Mouse (Mus musculus): Measurements from ENCODE around the gene Bbs10. TPM values are rescaled to one million over a fixed set of nuclear protein-coding genes. Genes with fewer than 3 reads are reported as not detected.
A peak's percentile ranks its signal among the peaks of the same experiment; 100 is the strongest.

Gene Bbs10
- polyA plus RNA-seq (2012; rRNA removed), result 4.3 and 5.4 TPM in 2 replicates

DNA sequence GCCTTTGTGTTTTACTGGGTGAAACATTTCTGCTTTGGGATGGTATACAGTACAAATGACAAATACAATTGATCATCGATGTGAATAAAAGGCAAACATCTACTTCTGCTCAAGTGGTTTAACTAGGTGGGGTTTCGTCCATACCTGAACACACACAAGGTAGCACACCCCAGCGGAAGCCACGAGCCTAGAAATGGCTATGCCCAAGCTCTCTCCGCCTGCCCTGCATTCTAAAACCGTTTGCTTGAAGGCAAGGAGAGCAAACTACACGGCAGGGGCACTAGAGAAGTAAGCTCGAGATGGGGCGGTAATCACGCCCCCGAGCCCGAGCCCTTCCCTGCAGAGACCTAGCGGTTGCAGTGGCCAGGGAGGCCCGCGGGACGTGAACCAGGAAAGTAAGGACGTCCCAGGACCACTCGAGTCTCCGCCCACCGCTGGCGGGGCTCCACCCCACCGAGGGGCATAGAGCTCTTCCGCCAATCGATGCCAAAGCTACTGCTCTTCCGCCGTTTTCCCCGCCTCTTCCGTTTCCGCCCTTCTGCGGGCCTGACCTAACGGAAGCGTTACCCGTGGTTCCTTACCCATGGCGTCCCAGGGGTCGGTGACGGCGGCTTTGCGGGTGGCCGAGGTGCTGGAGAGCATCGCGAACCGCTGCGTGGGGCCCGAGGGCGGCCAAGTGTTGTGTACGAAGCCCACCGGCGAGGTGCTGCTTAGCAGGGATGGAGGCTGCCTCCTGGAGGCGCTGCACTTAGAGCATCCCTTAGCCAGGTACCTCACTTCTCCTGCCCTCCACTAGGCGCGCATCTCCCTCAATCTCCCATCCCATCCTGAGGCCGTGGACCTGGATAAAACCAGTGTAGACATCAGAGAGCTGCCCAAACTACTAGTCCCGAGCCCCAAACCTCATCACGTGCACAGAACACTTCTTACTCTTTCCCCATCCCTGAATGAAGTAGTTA is at the start of gene Bbs10:
Bbs10 (plus strand) TSS at position 540 of the 959 bp plus-strand sequence.
- peak; percentile 98 for DNase-seq (ENCODE audit: low read depth)
- TF ChIP-seq POLR2A (IDR thresholded peaks at IDR 0.05; ENCODE audit: borderline replicate concordance, extremely low read depth, insufficient read depth, insufficient read length, poor library complexity, severe bottlenecking) (peak; percentile 62; the same call in 1 of the 2 replicates), CTCF (IDR thresholded peaks at IDR 0.05; ENCODE audit: borderline replicate concordance, extremely low read depth, insufficient read depth, insufficient read length) (peak; percentile 81)

DNA sequence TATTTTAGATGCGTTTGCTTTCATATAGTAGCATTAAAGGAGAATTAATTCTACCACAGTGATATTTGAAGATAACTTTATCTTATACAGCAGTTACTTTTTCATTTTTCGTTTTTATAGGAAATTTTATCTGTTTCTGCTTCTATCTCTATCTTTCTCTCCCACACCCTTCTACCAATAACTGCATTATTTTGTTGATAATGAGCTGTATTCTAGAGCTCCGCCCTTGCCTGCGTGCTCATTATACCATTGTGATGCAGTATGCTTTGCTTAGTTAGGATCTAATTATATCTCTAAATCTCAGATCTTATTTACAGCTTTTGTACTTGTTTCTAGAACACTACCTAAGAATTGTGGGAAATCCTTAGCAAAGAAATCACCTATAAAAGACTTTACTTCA is 48.3 kb upstream of the Bbs10 start:
- no peak for TF ChIP-seq CTCF (IDR thresholded peaks at IDR 0.05; ENCODE audit: borderline replicate concordance, extremely low read depth, insufficient read depth, insufficient read length)
- TF ChIP-seq POLR2A (IDR thresholded peaks at IDR 0.05; ENCODE audit: borderline replicate concordance, extremely low read depth, insufficient read depth, insufficient read length, poor library complexity, severe bottlenecking), result no peak
- DNase-seq (ENCODE audit: low read depth), result no peak

DNA sequence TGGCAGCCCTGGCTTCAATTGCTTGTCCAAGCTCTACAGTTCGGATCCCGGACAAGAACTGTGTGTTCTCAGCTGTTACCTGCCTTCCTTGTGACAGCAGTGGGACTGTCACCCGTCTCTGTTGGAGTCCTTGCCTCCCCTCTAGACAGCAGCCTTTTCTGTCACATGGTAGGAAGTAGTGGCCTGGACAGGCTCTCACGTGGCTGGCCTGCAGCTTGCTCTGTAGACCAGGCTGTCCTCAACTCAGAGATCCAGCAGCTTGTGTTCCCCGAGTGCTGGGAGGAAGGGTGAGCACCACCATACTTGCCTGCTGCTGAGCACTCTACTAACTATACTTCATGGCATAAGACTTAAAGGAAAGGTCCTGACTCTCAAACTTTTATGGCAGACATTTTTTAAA is 46.8 kb upstream of the Bbs10 start:
- TF ChIP-seq CTCF (IDR thresholded peaks at IDR 0.05; ENCODE audit: borderline replicate concordance, extremely low read depth, insufficient read depth, insufficient read length) (no peak), POLR2A (IDR thresholded peaks at IDR 0.05; ENCODE audit: borderline replicate concordance, extremely low read depth, insufficient read depth, insufficient read length, poor library complexity, severe bottlenecking) (no peak)
- DNase-seq (ENCODE audit: low read depth), result no peak

DNA sequence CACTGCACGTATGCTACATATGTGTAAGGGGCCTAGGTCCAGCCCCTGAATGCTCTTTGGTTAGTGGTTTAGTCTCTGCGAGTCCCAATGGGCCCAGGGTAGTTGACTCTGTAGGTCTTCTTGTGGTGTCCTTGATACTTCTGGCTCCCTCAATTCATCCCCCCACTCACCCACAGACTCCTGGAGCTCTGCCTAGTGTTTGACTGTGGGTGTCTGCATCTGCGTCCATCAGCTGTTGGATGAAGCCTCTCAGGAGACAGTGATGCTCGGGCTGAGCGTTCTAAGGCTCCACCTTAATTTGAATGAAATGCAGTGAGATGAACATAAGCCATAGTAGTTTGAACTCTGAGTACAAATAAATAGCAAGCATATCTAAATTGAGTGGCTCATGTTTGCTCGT is 43.3 kb upstream of the Bbs10 start:
- TF ChIP-seq CTCF (IDR thresholded peaks at IDR 0.05; ENCODE audit: borderline replicate concordance, extremely low read depth, insufficient read depth, insufficient read length) (no peak), POLR2A (IDR thresholded peaks at IDR 0.05; ENCODE audit: borderline replicate concordance, extremely low read depth, insufficient read depth, insufficient read length, poor library complexity, severe bottlenecking) (no peak)
- DNase-seq (ENCODE audit: low read depth), result no peak

DNA sequence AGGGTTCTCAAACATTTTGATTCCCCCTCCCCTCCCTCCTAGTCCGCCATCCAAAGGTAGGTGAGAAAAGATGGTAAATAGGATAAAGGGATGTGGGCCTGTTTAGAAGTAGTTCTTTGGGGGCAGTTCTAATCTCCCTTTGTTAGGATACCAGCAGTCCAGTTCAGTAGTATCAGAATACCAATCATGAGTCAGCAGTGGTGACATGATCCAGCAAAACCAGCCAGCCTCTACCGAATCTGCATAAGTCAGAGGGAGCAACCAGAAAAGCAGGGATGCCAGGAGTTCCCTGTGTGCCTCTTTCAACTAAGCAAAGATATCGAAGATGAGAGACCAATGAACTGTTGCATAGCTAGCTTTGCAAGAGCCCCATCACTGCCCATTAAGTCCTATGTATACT is 42.3 kb upstream of the Bbs10 start:
- no peak for TF ChIP-seq POLR2A (IDR thresholded peaks at IDR 0.05; ENCODE audit: borderline replicate concordance, extremely low read depth, insufficient read depth, insufficient read length, poor library complexity, severe bottlenecking)
- no peak for TF ChIP-seq CTCF (IDR thresholded peaks at IDR 0.05; ENCODE audit: borderline replicate concordance, extremely low read depth, insufficient read depth, insufficient read length)
- no peak for DNase-seq (ENCODE audit: low read depth)

DNA sequence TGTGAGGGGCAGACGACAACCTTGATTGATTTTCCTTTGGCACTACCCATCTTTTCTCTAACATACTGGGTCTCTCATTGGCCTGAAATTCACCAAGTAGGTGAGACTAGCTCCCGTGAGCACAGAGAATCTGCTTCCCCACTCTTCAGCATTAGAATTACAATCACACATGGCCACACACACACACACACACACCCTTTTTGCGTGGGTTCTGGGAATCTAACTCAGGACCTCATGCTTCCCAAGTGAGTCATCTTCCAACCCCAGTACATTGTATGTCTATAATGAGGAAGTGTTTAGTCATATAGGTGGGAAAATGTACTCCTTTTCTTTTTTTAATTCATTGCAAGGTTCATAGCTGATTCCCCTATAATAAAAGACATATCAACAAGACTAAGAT is 41.1 kb upstream of the Bbs10 start:
- TF ChIP-seq CTCF (IDR thresholded peaks at IDR 0.05; ENCODE audit: borderline replicate concordance, extremely low read depth, insufficient read depth, insufficient read length), result no peak
- no peak for TF ChIP-seq POLR2A (IDR thresholded peaks at IDR 0.05; ENCODE audit: borderline replicate concordance, extremely low read depth, insufficient read depth, insufficient read length, poor library complexity, severe bottlenecking)
- DNase-seq (ENCODE audit: low read depth), result no peak

DNA sequence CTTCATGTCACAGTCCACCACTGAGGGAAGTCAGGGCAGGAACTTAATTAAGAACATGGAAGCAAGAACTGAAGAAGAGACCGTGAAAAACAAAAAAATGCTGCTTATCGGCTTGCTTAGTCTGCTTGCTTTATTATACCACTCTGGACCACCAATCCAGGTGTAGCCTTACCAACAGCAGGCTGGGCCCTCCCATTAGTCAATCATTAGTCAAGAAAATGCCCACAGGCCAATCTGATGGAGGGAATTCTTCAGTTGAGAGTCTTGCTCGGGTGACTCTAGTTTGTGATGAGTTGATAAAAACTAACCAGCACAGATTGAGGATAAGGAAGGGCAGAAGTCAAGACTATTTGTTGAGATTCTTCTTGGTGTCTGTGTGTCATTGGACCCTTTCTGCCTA is 40.2 kb upstream of the Bbs10 start:
- no peak for DNase-seq (ENCODE audit: low read depth)
- TF ChIP-seq POLR2A (IDR thresholded peaks at IDR 0.05; ENCODE audit: borderline replicate concordance, extremely low read depth, insufficient read depth, insufficient read length, poor library complexity, severe bottlenecking) (no peak), CTCF (IDR thresholded peaks at IDR 0.05; ENCODE audit: borderline replicate concordance, extremely low read depth, insufficient read depth, insufficient read length) (no peak)

DNA sequence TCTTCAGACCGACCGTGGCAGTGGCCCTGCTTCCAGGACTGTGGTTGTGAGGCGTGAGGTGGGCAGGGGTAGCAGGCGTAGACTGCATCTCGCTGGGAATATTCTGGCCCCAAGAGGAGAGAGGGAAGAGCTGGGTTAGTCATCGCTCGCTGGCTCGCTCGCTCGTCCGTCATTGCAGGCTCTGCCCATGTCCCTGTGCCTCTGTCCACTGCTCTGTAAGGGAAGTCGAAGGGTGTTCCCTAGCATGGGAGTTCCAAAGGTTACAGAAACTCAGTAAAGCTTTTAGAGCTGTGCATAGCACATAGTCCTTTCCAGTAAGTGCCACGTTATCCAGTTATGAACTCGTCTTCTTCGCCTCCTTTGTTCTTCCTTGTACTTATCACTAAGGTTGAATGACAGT is 26.8 kb upstream of the Bbs10 start:
- DNase-seq (ENCODE audit: low read depth), result no peak
- TF ChIP-seq POLR2A (IDR thresholded peaks at IDR 0.05; ENCODE audit: borderline replicate concordance, extremely low read depth, insufficient read depth, insufficient read length, poor library complexity, severe bottlenecking) (no peak), CTCF (IDR thresholded peaks at IDR 0.05; ENCODE audit: borderline replicate concordance, extremely low read depth, insufficient read depth, insufficient read length) (no peak)

DNA sequence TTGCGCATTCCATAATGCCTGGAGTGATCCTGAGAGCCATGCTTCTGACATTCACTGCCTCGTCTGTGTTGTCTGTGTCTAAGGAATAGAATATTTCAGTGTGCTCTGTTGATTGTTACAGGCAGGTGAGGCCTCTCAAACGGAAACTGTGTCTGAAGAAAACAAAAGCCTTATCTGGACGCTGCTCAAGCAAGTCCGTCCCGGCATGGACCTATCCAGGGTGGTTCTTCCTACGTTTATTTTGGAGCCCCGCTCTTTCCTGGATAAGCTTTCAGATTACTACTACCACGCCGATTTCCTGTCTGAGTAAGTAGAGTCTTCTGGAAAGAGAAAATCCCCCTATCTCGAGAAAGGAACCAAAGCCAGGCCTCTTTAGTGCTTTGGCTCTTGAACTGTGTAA is 25.6 kb upstream of the Bbs10 start:
- no peak for TF ChIP-seq POLR2A (IDR thresholded peaks at IDR 0.05; ENCODE audit: borderline replicate concordance, extremely low read depth, insufficient read depth, insufficient read length, poor library complexity, severe bottlenecking)
- TF ChIP-seq CTCF (IDR thresholded peaks at IDR 0.05; ENCODE audit: borderline replicate concordance, extremely low read depth, insufficient read depth, insufficient read length), result no peak
- no peak for DNase-seq (ENCODE audit: low read depth)

DNA sequence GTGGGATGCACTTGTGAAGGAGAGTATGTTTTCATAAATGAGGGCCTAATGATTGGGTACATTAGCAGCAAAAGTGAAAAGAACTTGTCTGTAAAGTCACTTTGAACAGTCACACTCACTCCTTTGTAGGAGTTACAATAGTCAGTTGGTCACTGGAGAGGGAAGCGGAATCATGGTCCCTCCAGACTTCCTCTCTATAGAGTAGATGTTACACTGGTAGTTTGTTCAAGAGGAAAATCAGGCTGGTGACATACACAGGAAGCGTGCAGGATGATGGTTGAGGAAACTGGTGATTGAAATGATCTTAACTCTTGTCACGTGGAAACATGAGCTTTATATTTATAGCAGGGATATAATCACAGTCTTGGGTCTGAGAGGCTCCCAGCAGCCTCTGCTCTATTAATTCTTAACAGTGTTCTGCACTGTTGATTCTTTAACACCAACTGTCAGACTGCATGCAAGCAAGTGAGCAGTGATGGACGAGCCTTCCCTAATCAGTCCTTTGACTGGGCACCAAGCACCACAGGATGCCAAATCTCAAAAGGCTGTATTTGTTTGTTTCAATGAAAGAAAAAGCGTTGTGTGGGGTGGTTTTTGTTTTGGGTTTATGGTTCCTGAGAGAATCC is 24.9 kb upstream of the Bbs10 start:
- TF ChIP-seq CTCF (IDR thresholded peaks at IDR 0.05; ENCODE audit: borderline replicate concordance, extremely low read depth, insufficient read depth, insufficient read length) (no peak), POLR2A (IDR thresholded peaks at IDR 0.05; ENCODE audit: borderline replicate concordance, extremely low read depth, insufficient read depth, insufficient read length, poor library complexity, severe bottlenecking) (no peak)
- DNase-seq (ENCODE audit: low read depth), result peak; percentile 47

DNA sequence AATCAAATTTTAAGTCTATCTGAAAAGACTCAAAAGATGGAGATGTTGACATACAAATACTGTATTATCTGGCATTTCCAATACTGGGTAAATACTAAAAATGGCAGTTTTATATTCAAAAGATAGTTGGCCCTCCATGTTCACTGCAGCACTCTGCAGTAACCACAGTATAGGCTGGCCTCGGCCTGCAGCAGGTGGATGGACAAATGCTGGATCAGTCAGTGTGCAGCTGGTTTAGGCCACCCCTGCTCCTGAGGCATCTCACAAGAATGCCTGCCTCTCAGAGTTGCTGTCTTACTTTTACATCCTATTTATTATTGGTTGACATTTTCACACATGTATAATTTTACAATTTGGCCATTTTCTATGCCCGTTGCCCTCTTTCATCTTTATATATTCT is 22.7 kb upstream of the Bbs10 start:
- no peak for DNase-seq (ENCODE audit: low read depth)

More for the DNA sequence above, 22.7 kb upstream of the Bbs10 start:
- TF ChIP-seq POLR2A (IDR thresholded peaks at IDR 0.05; ENCODE audit: borderline replicate concordance, extremely low read depth, insufficient read depth, insufficient read length, poor library complexity, severe bottlenecking), result no peak
- TF ChIP-seq CTCF (IDR thresholded peaks at IDR 0.05; ENCODE audit: borderline replicate concordance, extremely low read depth, insufficient read depth, insufficient read length), result no peak
